Mouse (Mus musculus) kidney, postnatal 10 days (tissue): ENCODE results near the gene Sav1.

Experiments
- DNase-seq: peaks from one replicate; pipeline ENCODE4 v3.0.0; 2021; ENCODE audit warnings: mixed read lengths

Gene Sav1

DNA sequence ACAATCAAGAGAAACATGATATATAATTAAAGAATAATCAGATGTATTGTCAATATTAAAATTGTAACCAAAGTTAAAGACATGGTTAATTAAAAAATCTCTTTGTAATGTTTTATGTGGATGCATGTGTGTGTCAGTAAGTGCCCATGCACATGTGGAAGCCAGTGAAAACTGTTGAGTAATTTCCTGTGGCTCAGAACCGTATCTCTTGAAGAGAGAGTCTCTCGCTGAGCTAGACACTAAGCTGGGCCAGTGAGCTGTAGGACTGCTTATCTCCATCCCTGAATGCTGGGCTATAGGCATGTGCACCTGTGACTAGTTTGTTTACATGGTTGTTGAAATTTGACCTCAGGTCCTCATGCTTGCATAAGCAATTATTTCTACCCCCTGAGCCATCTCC lies 29.4 kb downstream of the Sav1 start:
- no peak for DNase-seq

DNA sequence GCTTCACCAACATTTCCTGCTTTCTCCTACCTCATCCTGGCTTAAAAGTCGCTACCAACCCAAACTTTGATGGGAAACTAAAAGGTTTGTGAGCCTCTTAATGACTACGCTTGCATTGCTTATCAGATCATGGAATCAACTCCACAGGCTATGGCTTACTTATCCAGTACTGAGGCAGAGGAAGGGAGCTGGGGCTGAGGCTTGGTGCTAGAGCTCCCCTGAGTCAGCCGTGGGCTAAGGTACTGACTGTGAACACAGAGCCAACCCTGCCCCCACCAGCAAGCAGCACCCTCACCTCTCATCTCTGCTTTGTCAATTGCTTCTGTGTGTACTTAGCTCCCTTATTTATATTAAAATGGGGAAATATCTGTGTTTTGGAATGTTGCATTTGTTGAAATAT lies 39.3 kb downstream of the Sav1 start:
- DNase-seq: no peak

- DNase-seq: no peak
Observed at GRCm38 (mm10) chr12:69945861-69946260, 40.9 kb downstream of the Sav1 start.

- no peak for DNase-seq
Observed at GRCm38 (mm10) chr12:69941655-69942329, 45.0 kb downstream of the Sav1 start.

DNA sequence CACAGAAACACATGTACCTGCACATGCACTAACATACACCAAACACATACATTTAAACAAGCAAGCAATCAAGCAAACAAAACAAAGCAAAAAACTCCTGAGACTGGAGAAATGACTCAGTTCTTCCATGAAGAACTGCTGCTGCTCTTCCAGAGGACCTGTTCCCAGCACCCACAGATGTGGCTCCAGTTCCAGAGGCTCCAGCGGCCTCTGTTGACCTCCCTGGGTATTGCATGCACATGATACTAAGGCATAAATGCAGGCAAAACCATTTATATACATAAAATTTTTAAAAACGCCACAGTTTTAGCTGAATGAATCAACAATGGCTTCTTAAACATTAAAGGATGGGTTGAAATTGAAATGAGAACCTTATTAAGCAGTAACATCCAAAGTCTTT lies 47.5 kb downstream of the Sav1 start:
- DNase-seq: no peak

DNA sequence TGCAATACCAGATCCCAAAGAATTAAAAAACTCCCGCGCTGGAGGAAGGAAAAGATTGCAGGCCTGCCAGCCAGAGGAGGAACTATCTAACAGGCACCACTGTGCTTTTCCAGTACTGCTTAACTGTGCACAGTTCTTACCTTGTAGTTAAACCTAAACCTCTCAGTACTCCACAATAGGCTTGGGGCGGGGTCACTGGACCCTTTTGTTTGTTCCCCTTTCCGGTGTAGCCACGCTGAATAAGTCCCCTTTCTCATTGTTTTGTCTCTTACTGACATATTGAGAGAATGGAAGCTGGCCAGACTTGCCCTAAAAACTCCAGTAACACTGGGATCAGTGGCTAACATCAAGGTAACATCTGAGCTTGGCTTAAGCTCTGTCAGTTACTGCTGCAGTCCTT lies 49.1 kb downstream of the Sav1 start:
- no peak for DNase-seq

- DNase-seq: no peak
Observed at GRCm38 (mm10) chr12:69926716-69927115, 60.1 kb downstream of the Sav1 start.

- DNase-seq: peak; percentile 57
Observed at GRCm38 (mm10) chr12:69924012-69924411, 62.8 kb downstream of the Sav1 start.

- DNase-seq: no peak
Observed at GRCm38 (mm10) chr12:69923603-69924002, 63.2 kb downstream of the Sav1 start.

DNA sequence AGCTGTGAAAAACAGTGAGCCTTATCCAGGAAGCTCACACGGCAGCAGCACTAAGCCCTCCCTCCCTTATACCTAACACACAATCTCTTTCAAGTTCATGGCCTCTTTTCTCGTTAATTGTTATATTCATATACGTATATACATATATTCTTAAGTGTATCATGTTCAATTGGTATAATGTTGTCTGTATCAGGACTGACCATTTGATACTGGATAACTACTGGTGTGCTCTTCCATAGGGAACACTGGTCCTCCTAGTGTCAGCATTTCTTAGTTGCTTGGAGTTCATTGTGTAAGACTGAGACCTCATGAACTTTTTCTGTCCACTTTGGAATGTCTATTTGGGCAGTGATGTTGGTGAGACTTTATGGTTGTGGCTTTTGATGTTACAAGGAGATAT lies 63.7 kb downstream of the Sav1 start:
- DNase-seq: no peak

DNA sequence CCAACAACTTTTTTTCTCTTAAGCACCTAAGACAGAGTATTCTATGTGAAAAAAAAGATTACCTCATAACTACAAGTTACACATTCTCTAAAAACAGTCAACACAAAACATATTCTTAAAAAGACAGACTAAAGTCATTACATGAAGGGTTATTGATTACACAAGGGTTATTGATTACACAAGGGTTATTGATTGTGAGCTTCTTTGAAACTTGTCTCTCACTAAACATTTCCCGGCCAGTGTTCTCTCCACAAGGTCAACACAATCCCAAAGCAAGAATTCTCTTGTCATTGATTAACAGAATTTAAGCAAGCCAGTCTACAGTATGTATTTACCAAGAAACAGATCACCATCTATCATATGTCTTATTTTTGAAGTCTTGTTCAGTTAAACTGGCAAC lies 64.7 kb downstream of the Sav1 start:
- DNase-seq: no peak

DNA sequence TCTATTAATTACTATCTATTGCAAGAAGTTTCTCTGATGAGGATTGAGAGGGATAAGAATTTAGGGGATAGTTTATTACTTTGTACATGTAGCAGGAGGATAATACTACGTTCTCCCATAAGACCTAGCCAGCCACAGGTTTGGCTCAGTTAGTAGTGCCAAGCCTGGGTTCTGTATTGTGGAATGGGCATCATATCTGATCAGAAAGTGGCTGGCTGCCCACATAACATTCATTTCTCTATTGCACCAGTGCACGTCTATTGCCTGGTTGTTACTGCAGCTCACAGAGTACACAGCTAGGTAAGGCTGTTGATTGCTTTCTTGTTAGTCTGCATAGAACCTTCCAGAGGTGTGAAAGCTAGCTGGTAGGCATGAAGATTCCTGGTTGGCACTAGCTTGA lies 68.9 kb downstream of the Sav1 start:
- no peak for DNase-seq
